Mouse (Mus musculus) CH12.LX (cell line): Measurements from ENCODE around the gene Arid5a. TPM values are rescaled to one million over a fixed set of nuclear protein-coding genes. Genes with fewer than 3 reads are reported as not detected.

Experiments
- DNase-seq: peaks from one replicate; pipeline ENCODE4 v3.0.0-alpha.2; 2013; ENCODE audit errors: extremely low read depth
- H3K27ac ChIP-seq: 2 replicates; pipeline ENCODE4 v1.5.1; 2012; ENCODE audit warnings: low read depth, mild to moderate bottlenecking, control low read depth, moderate library complexity; ENCODE audit not compliant: insufficient read depth
- H3K27me3 ChIP-seq: replicated peaks from 2 replicates; pipeline ENCODE3; 2012; ENCODE audit warnings: inconsistent platforms
- H3K36me3 ChIP-seq, 2 experiments: replicated peaks in 1 of 2; 2 replicates each; pipeline versions ENCODE3 to v1.6.1; 2012; ENCODE audit warnings: inconsistent platforms in 1 of 2, low read length in 1 of 2, mild to moderate bottlenecking in 1 of 2, mixed read lengths in 1 of 2, moderate library complexity in 1 of 2; ENCODE audit not compliant: control insufficient read depth in 1 of 2, insufficient read depth in 1 of 2
- H3K4me1 ChIP-seq, 2 experiments: 2 replicates each; pipeline ENCODE4 v1.6.1; 2012; ENCODE audit warnings: inconsistent platforms in 1 of 2, moderate library complexity in 1 of 2; ENCODE audit not compliant: insufficient read depth in 2 of 2, control insufficient read depth in 1 of 2
- H3K4me2 ChIP-seq: 2 replicates; pipeline ENCODE4 v1.6.1; 2012; ENCODE audit warnings: low read depth, mild to moderate bottlenecking, control low read depth; ENCODE audit not compliant: poor library complexity, insufficient read depth, severe bottlenecking
- H3K4me3 ChIP-seq, 3 experiments: fragments of 150-350 bp in 1 of 3; sonication (generic) in 1 of 3; replicated peaks in 1 of 3; 2 replicates each; pipeline versions ENCODE3 to v1.5.1; 2011 to 2012; ENCODE audit warnings: low read depth in 2 of 3, low read length in 2 of 3, mild to moderate bottlenecking in 2 of 3, moderate library complexity in 2 of 3, control low read depth in 1 of 3, improper control_type of control experiment in 1 of 3, inconsistent platforms in 1 of 3, mixed read lengths in 1 of 3; ENCODE audit not compliant: poor library complexity in 1 of 3
- H3K79me2 ChIP-seq: replicated peaks from 2 replicates; pipeline ENCODE4 v1.6.1; 2012; ENCODE audit warnings: mild to moderate bottlenecking, moderate library complexity; ENCODE audit not compliant: control insufficient read depth, poor library complexity, insufficient read depth, severe bottlenecking; ENCODE audit errors: extremely low read depth
- H3K9ac ChIP-seq: 2 replicates; pipeline ENCODE4 v1.6.1; 2012; ENCODE audit warnings: low read depth, mild to moderate bottlenecking, control low read depth, moderate library complexity; ENCODE audit not compliant: insufficient read depth
- H3K9me3 ChIP-seq: replicated peaks from 2 replicates; pipeline ENCODE3; 2012; ENCODE audit warnings: low read length, inconsistent platforms, mixed read lengths
- BHLHE40 ChIP-seq: IDR thresholded peaks from 2 replicates; pipeline ENCODE4 v1.6.1; 2011; ENCODE audit warnings: mild to moderate bottlenecking, low read depth, low read length, improper control_type of control experiment
- CHD1 ChIP-seq: IDR thresholded peaks from 2 replicates; pipeline ENCODE4 v1.6.1; 2012; ENCODE audit warnings: low read depth, low read length, improper control_type of control experiment, inconsistent platforms
- CTCF ChIP-seq, 2 experiments: IDR thresholded peaks in 1 of 2; conservative IDR thresholded peaks in 1 of 2; 2 replicates each; pipeline ENCODE4 v1.5.1; 2011 to 2012; ENCODE audit warnings: low read depth in 2 of 2, low read length in 2 of 2, improper control_type of control experiment in 1 of 2, inconsistent platforms in 1 of 2, mild to moderate bottlenecking in 1 of 2, moderate library complexity in 1 of 2
- E2F4 ChIP-seq: IDR thresholded peaks from 2 replicates; pipeline ENCODE4 v1.6.1; 2011; ENCODE audit warnings: low read depth, low read length, improper control_type of control experiment; ENCODE audit not compliant: insufficient replicate concordance
- EP300 ChIP-seq: IDR thresholded peaks from 2 replicates; pipeline ENCODE4 v1.6.1; 2011; ENCODE audit warnings: low read length, improper control_type of control experiment
- HCFC1 ChIP-seq: IDR thresholded peaks from 2 replicates; pipeline ENCODE4 v1.6.1; 2012; ENCODE audit warnings: low read depth, mild to moderate bottlenecking, inconsistent platforms, low read length, improper control_type of control experiment
- JUN ChIP-seq: IDR thresholded peaks from 2 replicates; pipeline ENCODE4 v1.6.1; 2011; ENCODE audit warnings: low read depth, mild to moderate bottlenecking, low read length, improper control_type of control experiment, moderate library complexity; ENCODE audit not compliant: insufficient read depth
- JUND ChIP-seq: conservative IDR thresholded peaks from 2 replicates; pipeline ENCODE4 v1.6.1; 2011; ENCODE audit warnings: low read depth, low read length, improper control_type of control experiment
- KAT2A ChIP-seq: IDR thresholded peaks from 2 replicates; pipeline ENCODE4 v1.6.1; 2012; ENCODE audit warnings: low read length, improper control_type of control experiment, inconsistent platforms; ENCODE audit not compliant: insufficient replicate concordance
- MAFK ChIP-seq: IDR thresholded peaks from 2 replicates; pipeline ENCODE4 v1.6.1; 2011; ENCODE audit warnings: low read length, improper control_type of control experiment; ENCODE audit not compliant: insufficient replicate concordance
- MAX ChIP-seq: IDR thresholded peaks from 2 replicates; pipeline ENCODE4 v1.6.1; 2011; ENCODE audit warnings: low read length, improper control_type of control experiment
- MAZ ChIP-seq: IDR thresholded peaks from 2 replicates; pipeline ENCODE4 v1.6.1; 2012; ENCODE audit warnings: low read depth, mild to moderate bottlenecking, inconsistent platforms, low read length, improper control_type of control experiment, moderate library complexity
- MEF2A ChIP-seq: IDR thresholded peaks from 2 replicates; pipeline ENCODE4 v1.6.1; 2014; ENCODE audit warnings: low read depth, mild to moderate bottlenecking, inconsistent platforms, low read length, improper control_type of control experiment, borderline replicate concordance
- MYC ChIP-seq: IDR thresholded peaks from 2 replicates; pipeline ENCODE4 v1.6.1; 2011; ENCODE audit warnings: low read depth, mild to moderate bottlenecking, improper control_type of control experiment, low read length
- NELFE ChIP-seq: IDR thresholded peaks from 2 replicates; pipeline ENCODE4 v1.6.1; 2011; ENCODE audit warnings: low read depth, low read length, improper control_type of control experiment
- NRF1 ChIP-seq: IDR thresholded peaks from 2 replicates; pipeline ENCODE4 v1.6.1; 2014; ENCODE audit warnings: low read depth, mild to moderate bottlenecking, inconsistent platforms, low read length, improper control_type of control experiment, moderate library complexity
- PAX5 ChIP-seq: IDR thresholded peaks from 2 replicates; pipeline ENCODE4 v1.6.1; 2012; ENCODE audit warnings: low read length, inconsistent platforms, mixed read lengths
- POLR2A ChIP-seq: IDR thresholded peaks from 2 replicates; pipeline ENCODE4 v1.6.1; 2011; ENCODE audit warnings: low read depth, mild to moderate bottlenecking, improper control_type of control experiment, low read length
- POLR2AphosphoS2 ChIP-seq: IDR thresholded peaks from 2 replicates; pipeline ENCODE4 v1.6.1; 2011; ENCODE audit warnings: low read depth, low read length, improper control_type of control experiment
- RAD21 ChIP-seq: IDR thresholded peaks from 2 replicates; pipeline ENCODE4 v1.6.1; 2011; ENCODE audit warnings: low read depth, mild to moderate bottlenecking, low read length, improper control_type of control experiment, moderate library complexity
- RCOR1 ChIP-seq: conservative IDR thresholded peaks from 2 replicates; pipeline ENCODE4 v1.6.1; 2012; ENCODE audit warnings: low read depth, mild to moderate bottlenecking, inconsistent platforms, low read length, improper control_type of control experiment
- TBP ChIP-seq: conservative IDR thresholded peaks from 2 replicates; pipeline ENCODE4 v1.6.1; 2011; ENCODE audit warnings: low read depth, low read length, improper control_type of control experiment
- TCF12 ChIP-seq: IDR thresholded peaks from 2 replicates; pipeline ENCODE4 v1.6.1; 2014; ENCODE audit warnings: low read depth, mild to moderate bottlenecking, inconsistent platforms, low read length, improper control_type of control experiment
- UBTF ChIP-seq: IDR thresholded peaks from 2 replicates; pipeline ENCODE4 v1.6.1; 2012; ENCODE audit warnings: low read depth, mild to moderate bottlenecking, inconsistent platforms, low read length, improper control_type of control experiment, moderate library complexity
- USF1 ChIP-seq: IDR thresholded peaks from 2 replicates; pipeline ENCODE4 v1.6.1; 2014; ENCODE audit warnings: low read depth, mild to moderate bottlenecking, inconsistent platforms, low read length, improper control_type of control experiment
- USF2 ChIP-seq: conservative IDR thresholded peaks from 2 replicates; pipeline ENCODE4 v1.6.1; 2011; ENCODE audit warnings: low read depth, low read length, improper control_type of control experiment
- ZC3H11A ChIP-seq: IDR thresholded peaks from 2 replicates; pipeline ENCODE4 v1.6.1; 2012; ENCODE audit warnings: low read depth, mild to moderate bottlenecking, inconsistent platforms, low read length, improper control_type of control experiment
- ZKSCAN1 ChIP-seq: IDR thresholded peaks from 2 replicates; pipeline ENCODE4 v1.6.1; 2012; ENCODE audit warnings: low read depth, inconsistent platforms, low read length, improper control_type of control experiment, borderline replicate concordance
- ZNF384 ChIP-seq: IDR thresholded peaks from 2 replicates; pipeline ENCODE4 v1.6.1; 2012; ENCODE audit warnings: low read depth, low read length, improper control_type of control experiment, inconsistent platforms
- dilution Hi-C: fragments of 300-500 bp; cut with MboI; formaldehyde crosslinking; loops from 2 replicates; pipeline ENCODE4 v1.14.3; 2020; ENCODE audit warnings: low sequenced_read_pairs; ENCODE audit not compliant: extremely low pct_unique_long_range_greater_than_20kb, extremely low pct_ligation_motif_present
- in situ Hi-C: fragments of 300-500 bp; cut with MboI; formaldehyde crosslinking; loops from 3 replicates; pipeline ENCODE4 v1.14.3; 2019; ENCODE audit warnings: low sequenced_read_pairs, low pct_ligation_motif_present, low pct_unique_long_range_greater_than_20kb, mixed read lengths
- polyA plus RNA-seq: library from polyadenylated mRNA; unstranded; fragments of >175 nt; gene quantifications from 2 replicates; pipeline ENCODE4 v1.2.1, GENCODE M21; 2012; ENCODE audit warnings: low read depth; ENCODE audit not compliant: insufficient read length
- total RNA-seq, 2 experiments: library from RNA; depleted of rRNA; stranded (reverse); fragments of 300-350 nt in 1 of 2; fragments of >200 nt in 1 of 2; gene quantifications; 2 replicates each; pipeline ENCODE4 v1.2.3; 2012 to 2014

Gene Arid5a
- total and polyA plus RNA-seq, 3 experiments, result 13.2 to 19.6 (median 17.0) TPM

- no peak overlapping the region for H3K4me3 ChIP-seq
- TF ChIP-seq USF1 (no peak), NRF1 (no peak), JUN (no peak), MAFK (no peak), ZNF384 (no peak), TCF12 (no peak), MEF2A (no peak), JUND (no peak), EP300 (no peak), MAZ (no peak), KAT2A (no peak), POLR2AphosphoS2 (no peak), NELFE (no peak), TBP (no peak), CTCF (conservative IDR thresholded peaks at IDR 0.05 in 1 of 2, IDR thresholded peaks at IDR 0.05 in 1 of 2; ENCODE audit: low read depth in 2 of 2, low read length in 2 of 2) (no peak), ZKSCAN1 (no peak)
- peaks cover 28% of the 10 kb centered on the region for H3K9me3 ChIP-seq
- H3K4me1 ChIP-seq, result peaks cover 15 to 40% of the 10 kb centered on the region in 2 experiments
- dilution Hi-C loops (no loop called here), in situ Hi-C loops (loop anchor here (25.0 kb wide), 1 partner anchor 421 kb away; no protein-coding TSS in a partner anchor)
- no peaks in the 10 kb centered on the region for H3K36me3 ChIP-seq
- no peak overlapping the region for H3K27ac ChIP-seq
- peaks cover 7% of the 10 kb centered on the region for H3K27me3 ChIP-seq
- no peak for DNase-seq
- H3K9ac ChIP-seq, result no peak overlapping the region
- H3K79me2 ChIP-seq, result no peaks in the 10 kb centered on the region
- H3K4me2 ChIP-seq, result no peak overlapping the region
Observed at GRCm38 (mm10) chr1:36258631-36259030, 48.9 kb upstream of the Arid5a start.

GRCm38 (mm10) chr1:36259281-36259680 is 48.3 kb upstream of the Arid5a start:
- no peak overlapping the region for H3K9ac ChIP-seq
- peaks cover 15 to 42% of the 10 kb centered on the region in 2 experiments for H3K4me1 ChIP-seq
- H3K79me2 ChIP-seq, result no peaks in the 10 kb centered on the region
- dilution Hi-C loops (no loop called here), in situ Hi-C loops (loop anchor here (25.0 kb wide), 1 partner anchor 422 kb away; no protein-coding TSS in a partner anchor)
- peaks cover 6% of the 10 kb centered on the region for H3K27me3 ChIP-seq
- H3K27ac ChIP-seq, result no peak overlapping the region
- no peak overlapping the region for H3K4me2 ChIP-seq
- no peaks in the 10 kb centered on the region for H3K36me3 ChIP-seq
- no peak for TF ChIP-seq PAX5
- TF ChIP-seq E2F4, result no peak
- TF ChIP-seq NRF1, result no peak
- TF ChIP-seq POLR2A, result no peak
- TF ChIP-seq MYC, result no peak
- TF ChIP-seq ZKSCAN1, result no peak
- no peak for TF ChIP-seq ZNF384
- TF ChIP-seq HCFC1, result no peak
- no peak for TF ChIP-seq JUN
- TF ChIP-seq BHLHE40, result no peak
- no peak for TF ChIP-seq RCOR1
- no peak for TF ChIP-seq ZC3H11A
- TF ChIP-seq MAX, result no peak
- TF ChIP-seq CHD1, result no peak
- no peak for TF ChIP-seq USF2
- TF ChIP-seq MEF2A, result no peak
- no peak for TF ChIP-seq UBTF
- TF ChIP-seq JUND, result no peak
- no peak for TF ChIP-seq RAD21
- no peak for TF ChIP-seq POLR2AphosphoS2
- no peak for DNase-seq
- H3K9me3 ChIP-seq, result peaks cover 28% of the 10 kb centered on the region
- H3K4me3 ChIP-seq, result no peak overlapping the region
